Mouse (Mus musculus) kidney, embryonic 16.5 days (tissue): ENCODE results near the gene Hoxa2. TPM values are rescaled to one million over a fixed set of nuclear protein-coding genes. Genes with fewer than 3 reads are reported as not detected.

ENCODE experiments used
- ATAC-seq: fragments of 200-750 bp; cut with Nextera tagmentation; 2 replicates; pipeline ENCODE4 v1.8.0; 2017; ENCODE audit warnings: moderate TSS enrichment; ENCODE audit not compliant: low FRiP score, low TSS enrichment
- H3K27ac ChIP-seq: fragments of 300-500 bp; sonication (generic); 2 replicates; pipeline ENCODE4 v1.5.1; 2014; ENCODE audit warnings: low read length
- H3K27me3 ChIP-seq: fragments of 300-500 bp; sonication (generic); 2 replicates; pipeline ENCODE4 v1.6.1; 2014; ENCODE audit warnings: low read length, control low read depth, mixed read lengths; ENCODE audit not compliant: insufficient read depth
- H3K36me3 ChIP-seq: fragments of 300-500 bp; sonication (generic); 2 replicates; pipeline ENCODE4 v1.6.1; 2014; ENCODE audit warnings: low read length, control low read depth, mixed read lengths; ENCODE audit not compliant: insufficient read depth
- H3K4me1 ChIP-seq: fragments of 300-500 bp; sonication (generic); 2 replicates; pipeline ENCODE4 v1.6.1; 2014; ENCODE audit warnings: low read length, control low read depth, mixed read lengths; ENCODE audit not compliant: insufficient read depth
- H3K4me2 ChIP-seq: fragments of 300-500 bp; sonication (generic); replicated peaks from 2 replicates; pipeline ENCODE4 v1.6.1; 2014; ENCODE audit warnings: low read depth, low read length
- H3K4me3 ChIP-seq: fragments of 300-500 bp; sonication (generic); 2 replicates; pipeline ENCODE4 v1.5.1; 2014; ENCODE audit warnings: mild to moderate bottlenecking, low read length
- H3K9ac ChIP-seq: fragments of 300-500 bp; sonication (generic); replicated peaks from 2 replicates; pipeline ENCODE4 v1.6.1; 2014; ENCODE audit warnings: low read length
- H3K9me3 ChIP-seq: fragments of 300-500 bp; sonication (generic); 2 replicates; pipeline ENCODE4 v1.6.1; 2016; ENCODE audit warnings: low read length, control low read depth
- WGBS: fragments of 180-500 bp; shearing (Covaris S2); extraction: QIAGEN DNeasy Blood & Tissue Kit; methylation state at CpG from one replicate; pipeline ENCODE4 v1.1.7; 2014; 5-methylcytosine and 5-hydroxymethylcytosine counted together
- polyA plus RNA-seq: library from polyadenylated mRNA; unstranded; fragments of >200 nt; fragmentation: Nextera tagmentation; extraction: Ambion mirVana; gene quantifications from 2 replicates; pipeline ENCODE4 v1.2.1, GENCODE M21; 2015

The Hoxa2 gene
- polyA plus RNA-seq, 1 experiment from 2014 or later = 2.1 TPM

DNA sequence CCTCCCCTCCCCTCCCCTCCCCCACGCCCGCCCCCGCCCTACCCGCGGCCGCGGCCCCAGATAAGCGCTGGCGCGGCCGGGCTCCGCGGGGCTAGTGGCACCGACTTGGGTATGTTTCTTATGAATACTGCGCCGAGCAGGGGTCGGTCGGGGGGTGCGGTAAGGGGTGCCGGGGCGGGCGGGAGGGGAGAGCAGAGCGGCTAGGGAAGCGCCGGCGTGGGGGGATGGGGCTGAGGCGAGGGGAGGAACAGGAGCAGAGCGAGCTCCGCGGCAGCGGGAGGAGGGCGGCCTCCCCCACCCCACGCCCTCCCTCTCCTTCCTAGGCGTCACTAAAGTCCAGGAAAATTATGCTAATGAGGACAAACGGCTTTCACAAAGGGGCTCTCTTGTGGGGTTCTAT lies 11.2 kb upstream of the Hoxa2 start:
- peak; percentile 44 for ATAC-seq
- Histone ChIP-seq H3K9ac (peak overlapping the region; percentile 89), H3K27me3 (no peaks in the 10 kb centered on the region), H3K4me2 (peak overlapping the region; percentile 72), H3K36me3 (no peaks in the 10 kb centered on the region), H3K4me1 (peaks cover 82% of the 10 kb centered on the region), H3K9me3 (no peaks in the 10 kb centered on the region), H3K4me3 (peak overlapping the region; percentile 63), H3K27ac (peak overlapping the region; percentile 97)
- under 1% methylated on average over 13 of the region's 35 CpGs for WGBS

DNA sequence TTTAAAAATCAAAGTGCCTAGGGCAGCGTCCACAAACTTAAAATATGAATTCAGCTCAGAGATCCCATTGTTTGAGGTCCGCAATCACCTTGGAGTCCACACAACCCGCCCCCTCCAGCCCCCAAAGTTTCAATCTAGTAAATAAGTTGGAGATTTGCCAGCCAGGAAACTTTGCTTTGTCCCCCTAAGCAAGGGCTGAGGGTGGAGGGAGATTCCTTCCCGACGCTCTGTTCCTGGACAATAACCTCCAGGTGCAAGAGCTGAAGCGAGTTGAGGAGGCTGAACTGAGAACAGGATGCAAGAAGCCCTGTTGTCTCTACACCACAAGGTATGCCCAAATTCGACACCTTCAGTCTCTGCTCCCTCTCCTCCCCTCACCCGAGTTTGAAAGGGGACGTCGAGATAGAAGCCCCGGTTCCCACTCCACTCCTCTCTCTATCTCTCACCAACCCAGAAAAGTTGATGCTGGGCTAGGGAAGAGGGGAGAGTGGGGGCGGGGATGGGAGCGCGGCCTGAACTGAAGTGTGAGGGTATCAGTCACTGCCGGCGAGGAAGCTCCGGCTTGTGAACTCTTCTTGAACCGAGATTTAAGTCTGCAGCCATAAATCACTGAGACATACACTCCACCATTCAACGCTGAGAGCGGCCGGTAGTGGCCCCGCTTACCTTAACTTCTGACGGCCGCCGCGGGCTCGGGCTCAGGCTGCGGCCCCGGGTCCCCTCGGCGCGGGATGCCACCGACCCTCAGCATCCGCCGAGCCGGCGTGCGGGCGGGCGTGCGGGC lies 10.5 kb upstream of the Hoxa2 start:
- Histone ChIP-seq H3K9ac (peak overlapping the region; percentile 89), H3K4me3 (peak overlapping the region; percentile 63), H3K27ac (peak overlapping the region; percentile 97), H3K4me1 (peaks cover 82% of the 10 kb centered on the region), H3K9me3 (no peaks in the 10 kb centered on the region), H3K4me2 (peak overlapping the region; percentile 72), H3K27me3 (no peaks in the 10 kb centered on the region), H3K36me3 (peaks cover 2% of the 10 kb centered on the region; the same call in 1 of the 2 replicates)
- WGBS = 2% methylated on average over 41 of the region's 41 CpGs
- peak; percentile 55 for ATAC-seq

DNA sequence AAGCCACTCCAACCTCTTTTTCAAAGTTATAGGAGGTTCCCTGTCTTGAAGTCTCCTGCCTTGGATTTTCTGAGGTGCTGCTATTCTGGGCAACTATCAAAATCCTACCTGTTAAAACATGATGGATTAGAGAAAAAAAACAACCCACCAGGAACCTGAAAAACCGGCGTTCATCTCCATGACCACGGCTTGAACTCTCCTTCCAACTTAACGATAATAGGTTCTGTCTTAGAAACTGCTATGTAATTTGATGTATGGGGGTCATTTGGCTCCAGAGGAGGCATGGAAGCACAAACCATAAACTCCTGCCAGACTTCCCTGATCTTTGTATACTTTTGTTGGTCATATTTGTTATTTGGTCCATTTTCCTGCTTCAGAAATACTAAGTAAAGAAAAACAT lies 9.0 kb upstream of the Hoxa2 start:
- peak overlapping the region; percentile 85 for H3K27ac ChIP-seq
- peak overlapping the region; percentile 61; the same call in 1 of the 2 replicates for H3K9ac ChIP-seq
- peak overlapping the region; percentile 50 for H3K4me2 ChIP-seq
- H3K4me1 ChIP-seq = peaks cover 81% of the 10 kb centered on the region
- H3K4me3 ChIP-seq = no peak overlapping the region
- ATAC-seq = no peak
- H3K27me3 ChIP-seq = no peaks in the 10 kb centered on the region
- H3K36me3 ChIP-seq = peaks cover 7% of the 10 kb centered on the region; the same call in 1 of the 2 replicates
- WGBS = 2% methylated on average over 4 of the region's 4 CpGs
- H3K9me3 ChIP-seq = no peaks in the 10 kb centered on the region

DNA sequence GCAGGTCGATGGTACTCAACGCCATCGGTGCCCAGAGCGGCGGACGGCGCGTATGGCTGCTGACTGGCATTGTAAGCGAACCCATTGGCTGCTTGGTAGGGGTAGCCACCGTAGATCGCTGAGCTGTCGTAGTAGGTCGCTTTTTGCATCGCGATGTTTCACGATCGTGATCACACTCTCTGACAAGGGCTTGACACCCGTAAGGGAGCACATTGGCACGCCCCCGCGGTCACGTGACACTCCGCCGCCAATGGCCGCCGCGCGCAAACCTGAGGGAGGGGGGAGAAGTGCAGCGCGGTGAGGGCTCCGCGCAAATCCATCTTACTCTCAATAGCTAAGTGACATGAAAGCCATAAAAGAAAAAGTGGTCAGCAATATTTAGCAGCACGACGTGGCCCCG lies 7.9 kb upstream of the Hoxa2 start:
- 2% methylated on average over 35 of the region's 35 CpGs for WGBS

GRCm38 (mm10) chr6:52171938-52172337 lies 7.3 kb upstream of the Hoxa2 start:
- H3K27me3 ChIP-seq = no peaks in the 10 kb centered on the region
- peak overlapping the region; percentile 61 for H3K9ac ChIP-seq
- H3K27ac ChIP-seq = peak overlapping the region; percentile 85
- H3K36me3 ChIP-seq = peaks cover 7% of the 10 kb centered on the region; the same call in 1 of the 2 replicates
- no peaks in the 10 kb centered on the region for H3K9me3 ChIP-seq
- H3K4me1 ChIP-seq = peaks cover 88% of the 10 kb centered on the region
- 7% methylated on average over 7 of the region's 7 CpGs for WGBS
- H3K4me2 ChIP-seq = peak overlapping the region; percentile 50
- peak overlapping the region; percentile 44 for H3K4me3 ChIP-seq
- peak; percentile 13 for ATAC-seq

More for the DNA sequence above, 7.9 kb upstream of the Hoxa2 start:
- Histone ChIP-seq H3K4me3 (peak overlapping the region; percentile 44), H3K9ac (peak overlapping the region; percentile 61), H3K4me2 (peak overlapping the region; percentile 50), H3K4me1 (peaks cover 83% of the 10 kb centered on the region), H3K27ac (peak overlapping the region; percentile 85), H3K36me3 (peaks cover 7% of the 10 kb centered on the region; the same call in 1 of the 2 replicates), H3K27me3 (no peaks in the 10 kb centered on the region), H3K9me3 (no peaks in the 10 kb centered on the region)
- peak; percentile 40 for ATAC-seq

DNA sequence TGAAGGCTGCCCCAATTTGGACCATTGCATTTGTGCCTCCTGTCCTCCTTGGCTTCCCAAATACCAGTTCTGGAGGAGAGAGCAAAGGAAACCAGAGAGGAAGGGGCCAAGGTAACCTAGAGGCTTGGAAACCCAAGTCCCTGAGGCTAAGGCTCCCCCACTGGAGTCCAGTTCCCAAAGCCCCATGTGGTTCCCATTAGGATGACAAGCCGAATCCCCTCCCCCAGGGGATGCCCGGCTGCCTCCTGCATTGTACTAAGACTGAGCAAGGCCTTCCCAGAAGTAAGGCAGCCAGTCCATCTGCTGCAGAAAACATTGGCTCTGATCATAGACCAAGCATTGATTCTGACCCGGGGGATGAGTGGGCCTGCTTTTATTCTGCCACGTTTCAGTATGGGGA lies 6.7 kb upstream of the Hoxa2 start:
- peak overlapping the region; percentile 61; the same call in 1 of the 2 replicates for H3K9ac ChIP-seq
- H3K27me3 ChIP-seq = no peaks in the 10 kb centered on the region
- no peak for ATAC-seq
- H3K4me3 ChIP-seq = no peak overlapping the region
- 16% methylated on average over 4 of the region's 4 CpGs for WGBS
- no peaks in the 10 kb centered on the region for H3K9me3 ChIP-seq
- peaks cover 7% of the 10 kb centered on the region; the same call in 1 of the 2 replicates for H3K36me3 ChIP-seq
- H3K27ac ChIP-seq = peak overlapping the region; percentile 85
- peak overlapping the region; percentile 37; the same call in 1 of the 2 replicates for H3K4me2 ChIP-seq
- H3K4me1 ChIP-seq = peaks cover 88% of the 10 kb centered on the region

GRCm38 (mm10) chr6:52170898-52171223 lies 6.2 kb upstream of the Hoxa2 start:
- Histone ChIP-seq H3K36me3 (peaks cover 7% of the 10 kb centered on the region; the same call in 1 of the 2 replicates), H3K27me3 (no peaks in the 10 kb centered on the region), H3K9me3 (no peaks in the 10 kb centered on the region), H3K4me1 (peaks cover 90% of the 10 kb centered on the region), H3K9ac (peak overlapping the region; percentile 55), H3K4me3 (0 out of 2 replicates have a peak overlapping the region, but pooled peaks have one; percentile 16), H3K4me2 (peak overlapping the region; percentile 37), H3K27ac (peak overlapping the region; percentile 85)
- no peak for ATAC-seq
- WGBS = 24% methylated on average over 5 of the region's 5 CpGs

DNA sequence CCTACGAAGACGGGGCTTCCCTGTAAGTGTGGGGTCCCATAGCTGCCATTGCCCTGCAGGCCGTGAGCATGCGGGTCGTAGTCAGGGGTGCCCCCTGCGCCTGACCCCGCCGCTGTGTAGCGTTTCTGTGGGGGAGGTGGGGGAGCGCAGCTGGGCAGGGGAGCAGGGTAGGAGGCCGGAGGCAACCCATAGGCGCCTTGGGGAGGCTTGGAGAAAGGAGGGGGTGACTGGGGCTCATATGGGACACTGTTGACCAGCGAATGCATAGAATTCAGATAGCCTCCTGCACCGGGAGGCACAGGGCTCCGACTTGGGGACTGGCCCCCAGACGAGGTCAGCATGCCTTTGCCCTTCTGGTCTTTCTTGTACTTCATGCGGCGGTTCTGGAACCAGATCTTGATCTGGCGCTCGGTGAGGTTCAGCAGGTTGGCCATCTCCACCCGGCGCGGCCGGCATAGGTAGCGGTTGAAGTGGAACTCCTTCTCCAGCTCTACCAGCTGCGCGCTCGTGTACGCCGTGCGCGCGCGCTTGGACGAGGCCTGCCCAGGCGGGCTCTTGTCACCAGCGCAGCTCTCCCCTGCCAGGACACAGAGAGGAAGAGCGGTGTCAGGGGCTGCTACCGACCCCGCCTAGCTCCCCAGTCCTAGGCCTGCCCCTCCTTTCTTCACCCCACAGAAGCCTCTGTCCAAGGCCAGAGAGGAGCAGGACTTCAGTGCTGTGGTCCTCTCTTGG lies 5.7 kb upstream of the Hoxa2 start:
- 16% methylated on average over 40 of the region's 40 CpGs for WGBS
- H3K4me3 ChIP-seq = peak overlapping the region; percentile 16
- peak overlapping the region; percentile 55 for H3K9ac ChIP-seq
- no peaks in the 10 kb centered on the region for H3K27me3 ChIP-seq
- H3K27ac ChIP-seq = peak overlapping the region; percentile 85
- peak; percentile 29 for ATAC-seq
- H3K9me3 ChIP-seq = no peaks in the 10 kb centered on the region
- H3K36me3 ChIP-seq = peaks cover 7% of the 10 kb centered on the region; the same call in 1 of the 2 replicates
- H3K4me1 ChIP-seq = peaks cover 95% of the 10 kb centered on the region
- H3K4me2 ChIP-seq = peak overlapping the region; percentile 37

GRCm38 (mm10) chr6:52169499-52170165 lies 5.0 kb upstream of the Hoxa2 start:
- 32% methylated on average over 16 of the region's 16 CpGs for WGBS
- Histone ChIP-seq H3K27ac (peak overlapping the region; percentile 85), H3K4me2 (peak overlapping the region; percentile 37), H3K36me3 (peaks cover 7% of the 10 kb centered on the region; the same call in 1 of the 2 replicates), H3K4me1 (peaks cover 95% of the 10 kb centered on the region), H3K27me3 (no peaks in the 10 kb centered on the region), H3K4me3 (peak overlapping the region; percentile 8; the same call in 1 of the 2 replicates), H3K9me3 (no peaks in the 10 kb centered on the region), H3K9ac (peak overlapping the region; percentile 55)
- ATAC-seq = no peak
